Mouse (Mus musculus) c-Kit-positive CD71-positive TER-119-negative erythroid progenitor cells, embryonic 14.5 days (primary cell): ENCODE results near the gene Abcb4.
"Not testable (repeated sequence)": the region's sequence is repeated elsewhere in the genome, so short reads cannot be mapped to it uniquely, and the experiment has no call there.

ENCODE experiments used
- DNase-seq: peaks from one replicate; pipeline ENCODE4 v3.0.0-alpha.2; 2013; ENCODE audit warnings: low read depth

Gene Abcb4

DNA sequence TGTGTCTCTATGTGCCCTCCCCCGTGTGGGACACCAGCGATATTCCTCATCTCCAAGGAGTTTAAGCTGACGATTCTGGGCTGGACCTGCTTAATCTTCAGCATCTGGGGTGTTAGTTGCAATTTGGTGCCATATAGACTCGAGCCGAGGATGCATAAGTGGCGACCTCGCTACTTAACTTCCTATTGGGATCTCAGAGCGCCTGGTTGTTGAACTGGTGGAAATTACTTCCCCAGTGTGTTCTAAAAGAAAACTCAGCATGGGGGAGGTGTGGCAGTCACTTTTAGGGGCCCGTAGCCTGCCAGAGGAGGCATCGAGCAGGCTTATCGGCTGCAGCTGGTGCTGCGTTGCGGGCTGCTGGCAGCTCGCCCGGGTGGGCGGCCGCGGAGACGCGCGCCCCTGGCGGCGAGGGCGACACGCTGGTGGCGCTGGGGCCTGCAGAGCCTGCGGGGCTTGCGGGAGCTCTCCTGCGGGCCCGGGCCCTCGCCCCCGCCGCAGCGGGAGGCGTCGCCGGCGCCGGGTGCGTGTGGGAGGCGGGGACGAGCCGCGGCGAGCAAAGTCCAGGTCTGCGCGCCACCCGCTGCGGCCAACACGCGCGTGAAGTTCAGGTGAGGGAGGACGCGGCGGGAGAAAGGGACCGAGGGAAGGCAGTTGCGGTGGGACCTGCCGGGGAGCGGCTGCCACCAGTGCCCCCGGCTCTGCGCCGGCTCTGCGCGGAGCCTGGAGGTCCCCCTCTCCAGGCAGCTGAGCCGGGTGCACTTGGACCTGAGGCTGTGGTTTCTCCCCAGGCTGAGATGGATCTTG lies at the start of gene Abcb4:
TSS of gene Abcb4 (plus strand) at position 418 of the 804 bp plus-strand sequence.
- peak; percentile 71 for DNase-seq

- not testable (repeated sequence) for DNase-seq
Observed at GRCm38 (mm10) chr5:8848607-8849575, 44.6 kb upstream of the Abcb4 start.

- DNase-seq: no peak
Observed at GRCm38 (mm10) chr5:8850851-8851250, 42.7 kb upstream of the Abcb4 start.

DNA sequence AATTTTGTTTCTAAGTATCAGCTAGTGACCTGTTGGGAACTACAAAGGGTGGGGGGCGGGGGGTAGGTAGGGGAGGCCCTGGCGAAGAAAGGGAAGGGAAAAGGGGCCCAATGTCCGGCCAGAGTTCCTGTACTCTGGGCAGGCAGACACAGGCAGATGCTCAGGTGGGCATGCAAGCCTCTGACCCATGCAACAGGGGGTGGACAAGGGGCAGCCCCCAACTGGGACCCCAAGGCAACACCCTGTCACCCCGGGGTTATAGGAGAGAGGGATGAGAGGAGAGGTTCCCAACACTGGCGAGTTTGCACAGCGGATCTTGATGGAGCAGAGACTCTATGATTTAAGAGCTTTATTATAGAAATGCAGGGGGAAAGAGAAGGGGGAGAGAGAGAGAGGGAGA lies 36.3 kb upstream of the Abcb4 start:
- DNase-seq: no peak

DNA sequence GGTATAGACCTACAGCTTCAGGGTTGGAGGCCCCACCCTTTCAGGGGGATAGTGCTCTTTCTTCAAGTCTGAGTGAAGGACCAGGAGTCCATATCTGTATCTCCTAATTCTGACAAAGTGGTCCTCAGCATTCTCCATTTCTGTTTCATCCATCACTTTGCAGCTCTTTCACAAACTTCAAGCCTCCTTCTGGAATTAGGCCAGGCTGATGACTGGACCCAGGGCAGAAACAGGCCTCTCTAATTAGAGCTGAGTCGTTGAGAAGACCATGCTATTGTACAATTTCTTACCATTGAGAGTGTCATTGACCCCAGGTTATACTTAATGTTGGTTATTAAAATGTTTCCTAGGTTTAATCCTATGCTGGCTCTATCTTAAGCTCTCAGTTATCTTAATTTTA lies 31.7 kb upstream of the Abcb4 start:
- no peak for DNase-seq

DNA sequence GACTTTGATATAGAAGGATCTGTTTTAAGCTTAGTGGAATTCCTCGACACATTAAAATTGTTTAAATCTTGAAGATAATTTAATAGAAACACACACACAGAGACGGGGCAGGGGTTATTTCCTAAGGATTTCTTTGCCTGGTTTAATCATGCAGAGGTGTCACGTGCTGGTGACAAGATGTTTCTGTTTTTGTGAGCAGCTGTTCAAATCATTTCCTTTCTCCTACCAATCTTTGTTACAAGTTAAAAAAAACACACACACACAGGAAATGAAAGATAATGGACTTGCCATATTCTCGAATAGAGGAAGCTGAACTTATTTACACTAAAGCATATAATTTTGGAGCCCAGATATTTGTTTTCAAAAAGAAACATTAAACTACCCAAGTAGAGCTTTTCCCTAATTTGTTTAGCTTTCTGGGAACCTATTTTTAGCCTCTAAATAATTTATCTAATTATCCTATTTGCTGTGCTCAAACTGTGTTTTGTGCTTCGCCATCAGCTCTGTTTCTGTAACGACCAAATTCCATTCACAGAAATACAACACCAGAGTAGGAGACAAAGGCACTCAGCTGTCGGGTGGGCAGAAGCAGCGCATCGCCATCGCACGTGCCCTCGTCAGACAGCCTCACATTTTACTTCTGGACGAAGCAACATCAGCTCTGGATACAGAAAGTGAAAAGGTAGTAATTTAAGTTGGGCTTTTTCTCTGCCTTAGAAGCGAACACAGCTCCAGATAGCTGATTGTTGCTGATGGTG lies 29.8 kb upstream of the Abcb4 start:
- DNase-seq: no peak

GRCm38 (mm10) chr5:8865630-8866029 lies 27.9 kb upstream of the Abcb4 start:
- not testable (repeated sequence) for DNase-seq

DNA sequence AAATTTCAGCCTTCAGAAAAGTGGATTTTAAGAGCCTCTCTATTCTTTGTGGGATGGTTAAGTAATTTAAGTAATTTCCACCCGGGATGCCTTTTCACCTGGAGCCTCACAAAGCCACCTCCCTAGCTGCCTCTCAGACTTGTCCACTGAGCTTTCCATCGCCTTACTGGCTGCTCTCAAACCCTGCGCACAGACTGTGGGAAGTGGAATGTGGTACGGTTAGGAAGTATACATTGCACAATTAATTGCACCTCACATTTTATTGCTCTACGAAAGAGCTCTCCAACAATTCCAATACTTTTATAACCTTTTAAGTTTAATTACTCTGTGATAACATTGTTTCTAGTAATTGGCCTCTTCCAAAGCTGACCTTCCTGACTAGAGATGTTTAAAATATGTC lies 27.2 kb upstream of the Abcb4 start:
- no peak for DNase-seq

DNA sequence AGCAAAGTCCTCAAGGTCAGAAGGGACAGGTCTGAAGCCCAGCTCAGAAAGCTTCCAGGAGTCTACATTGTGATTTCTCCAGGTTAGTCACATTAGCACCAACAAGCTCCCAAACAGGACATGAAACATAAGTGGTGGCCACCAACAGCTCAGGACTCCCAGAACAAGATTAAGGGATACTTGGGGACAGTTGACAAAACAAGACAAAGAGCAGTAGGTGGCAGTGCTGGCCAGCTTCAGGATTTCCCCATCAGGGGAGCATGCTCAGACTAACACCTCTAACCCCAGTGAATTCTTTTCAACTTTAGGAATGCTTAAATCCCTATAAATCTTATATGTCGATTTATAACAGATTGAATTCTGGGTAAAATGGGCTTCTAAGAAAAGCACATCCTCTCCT lies 25.5 kb upstream of the Abcb4 start:
- peak; percentile 39 for DNase-seq

DNA sequence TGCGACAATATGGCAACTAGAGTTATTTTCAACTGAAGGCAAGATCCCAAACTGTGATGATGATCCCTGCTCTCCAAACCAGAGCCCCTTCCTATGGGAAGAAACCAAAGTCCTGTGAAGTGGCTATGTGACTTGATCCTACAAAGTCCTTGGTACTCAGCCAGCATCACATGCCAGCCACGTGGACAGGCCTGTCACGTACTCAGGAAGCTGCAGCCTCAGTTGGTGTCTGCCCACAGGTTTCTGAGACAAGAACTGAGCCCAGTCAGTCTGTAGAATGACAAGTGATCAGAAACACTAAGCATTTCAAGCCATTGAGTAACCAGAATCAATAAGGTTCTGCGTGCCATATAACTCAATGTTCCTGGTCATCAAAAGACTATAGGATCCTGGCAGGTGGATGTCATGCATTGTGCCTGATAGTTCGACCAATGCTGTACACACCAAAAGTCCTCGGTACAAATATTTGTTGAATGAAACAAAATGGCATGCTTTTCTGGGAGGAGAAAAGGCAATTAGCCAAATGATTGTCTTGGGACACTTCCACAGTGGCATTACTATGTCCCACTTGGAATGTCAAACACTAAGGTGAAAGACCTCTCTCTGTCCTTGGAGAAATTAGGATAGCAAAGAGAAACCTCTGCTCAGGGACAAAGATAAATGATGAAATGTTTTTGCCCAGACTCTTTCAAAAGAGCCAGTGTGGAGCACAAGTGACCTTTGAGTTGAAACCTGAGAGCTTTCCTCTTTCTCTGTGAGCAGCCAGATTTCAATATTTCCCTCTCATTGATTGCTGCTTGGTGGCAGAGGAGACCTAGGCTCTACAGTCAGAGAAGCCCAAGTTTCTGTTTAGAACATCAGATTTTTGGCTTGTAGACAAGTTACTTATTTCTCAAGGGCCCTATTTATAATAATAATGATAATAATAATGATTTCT lies 20.3 kb upstream of the Abcb4 start:
- DNase-seq: no peak

DNA sequence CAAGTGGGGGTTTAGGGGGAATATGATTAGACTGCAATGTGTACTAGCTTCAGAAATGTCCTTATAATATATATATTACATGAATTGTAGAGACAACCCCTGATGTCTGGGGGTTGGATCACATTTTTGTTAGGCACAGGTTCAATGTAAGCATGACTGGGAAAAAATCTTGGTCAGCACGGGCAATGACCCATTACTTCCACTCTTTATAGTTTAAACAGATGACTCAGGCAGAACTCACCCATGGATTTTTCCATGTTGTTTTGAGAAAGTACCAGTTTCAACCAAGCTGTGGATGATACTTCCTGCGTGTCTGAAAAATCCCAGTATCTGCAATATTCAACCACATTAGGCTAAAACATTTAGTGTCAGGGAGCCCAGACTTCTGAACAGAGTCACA lies 16.4 kb upstream of the Abcb4 start:
- no peak for DNase-seq

DNA sequence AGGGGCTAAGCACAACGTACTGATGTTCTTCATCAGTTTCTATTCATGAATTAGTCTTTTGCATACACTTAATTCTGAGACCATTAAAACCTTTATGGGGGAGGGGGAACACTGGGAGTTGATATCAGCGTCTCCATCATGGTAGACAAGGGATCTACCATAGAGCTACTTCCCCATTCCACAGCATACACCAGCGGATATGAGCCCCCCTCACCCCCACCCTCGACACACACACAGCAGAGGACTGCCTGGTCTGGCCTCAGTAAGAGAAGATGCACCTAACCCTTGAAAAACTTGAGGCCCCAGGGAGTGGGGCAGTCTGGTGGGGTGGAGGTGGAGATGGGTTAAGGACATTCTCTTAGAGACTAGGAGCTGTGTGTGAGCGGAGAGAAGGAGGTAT lies 15.7 kb upstream of the Abcb4 start:
- DNase-seq: no peak

DNA sequence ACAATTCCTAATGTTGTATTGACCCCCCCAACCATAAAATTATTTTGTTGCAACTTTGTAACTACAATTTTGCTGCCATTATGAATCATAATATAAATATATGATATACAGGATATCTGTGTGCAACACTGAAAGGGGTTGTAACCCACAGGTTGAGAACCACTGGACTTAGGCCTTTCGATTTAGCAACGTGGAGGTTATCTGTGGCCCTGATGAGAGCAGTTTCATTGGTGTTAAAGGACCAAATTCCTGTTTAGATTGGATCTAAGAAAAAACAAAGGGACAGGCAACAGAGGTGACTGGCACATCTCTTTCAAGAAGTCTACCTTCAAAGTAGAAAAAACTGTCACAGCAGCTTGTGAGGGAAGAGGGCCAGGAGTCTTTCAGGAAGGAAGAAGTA lies 7.7 kb upstream of the Abcb4 start:
- DNase-seq: no peak

DNA sequence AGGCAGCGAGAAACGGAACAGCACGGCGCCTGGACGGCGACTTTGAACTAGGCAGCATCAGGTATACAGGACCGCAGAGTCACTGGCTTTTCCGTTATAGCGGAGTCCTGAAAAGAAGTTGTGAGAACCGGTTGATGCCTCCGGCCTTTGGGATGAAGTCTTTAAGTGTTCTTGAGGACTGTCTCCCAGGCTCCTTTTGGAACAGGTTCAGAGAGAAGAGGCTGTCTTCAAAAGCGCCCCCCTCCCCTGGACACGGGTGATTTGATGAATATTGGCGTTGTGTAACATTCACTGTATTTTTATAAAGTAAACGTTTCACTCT lies 548 bp downstream of the Abcb4 start:
- DNase-seq: peak; percentile 32

DNA sequence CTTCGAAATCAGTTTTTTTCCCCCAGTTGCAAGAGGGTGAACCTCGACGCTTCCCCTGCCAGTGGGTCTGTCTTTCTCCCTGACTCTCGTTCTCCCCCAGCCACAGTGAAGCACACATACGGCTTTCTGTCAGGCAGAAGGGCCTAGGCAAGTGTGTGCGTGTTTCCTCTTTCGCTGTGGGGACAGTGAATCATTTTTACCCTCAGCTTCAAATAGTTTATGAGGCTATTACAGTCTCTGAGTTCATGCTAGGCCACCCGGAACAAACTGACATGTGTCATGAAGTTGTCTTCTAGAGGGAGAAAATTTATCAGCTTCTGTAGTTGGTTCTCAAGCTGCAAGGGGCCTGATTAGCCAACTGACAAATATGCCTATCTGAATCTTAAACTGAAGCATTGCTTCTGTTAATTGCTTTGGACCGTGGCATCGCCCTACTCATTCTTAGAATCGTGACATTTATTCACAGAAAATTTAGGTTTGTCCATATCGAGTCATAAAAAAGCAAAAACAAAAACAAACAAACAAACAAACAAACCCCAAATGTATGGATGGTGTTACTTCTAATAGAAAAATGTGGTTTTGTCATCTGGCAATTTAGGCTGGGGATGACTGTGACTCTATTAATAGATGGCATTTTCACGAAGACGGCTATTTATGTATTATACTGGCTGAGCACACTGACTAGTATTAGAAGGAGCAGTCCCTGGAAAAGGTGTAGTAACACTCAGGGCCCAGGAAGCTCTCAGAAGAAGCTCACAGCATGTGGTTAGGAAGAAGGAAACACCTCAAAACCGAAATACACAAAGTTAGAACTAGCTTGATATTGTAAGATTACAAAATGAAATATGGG lies 1.3 kb downstream of the Abcb4 start:
- peak; percentile 84 for DNase-seq

DNA sequence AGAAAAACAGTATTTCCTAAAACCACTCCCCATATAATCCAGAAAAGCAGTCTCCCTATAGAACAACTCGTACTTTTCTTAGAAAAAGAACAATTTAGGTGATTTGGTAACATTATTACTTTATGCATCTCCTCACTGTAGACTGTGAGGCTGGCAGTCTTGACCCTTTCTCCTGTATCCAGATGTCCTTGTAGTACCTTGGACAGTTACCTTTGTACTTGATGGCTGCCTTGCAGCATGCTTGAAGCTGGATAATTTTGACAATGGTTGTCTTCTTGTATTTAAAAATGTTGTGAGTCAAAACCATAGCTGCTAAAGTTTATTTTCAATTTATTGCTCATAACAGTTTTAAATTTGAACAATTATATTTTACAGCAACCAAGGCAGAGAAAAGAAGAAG lies 2.7 kb downstream of the Abcb4 start:
- no peak for DNase-seq

DNA sequence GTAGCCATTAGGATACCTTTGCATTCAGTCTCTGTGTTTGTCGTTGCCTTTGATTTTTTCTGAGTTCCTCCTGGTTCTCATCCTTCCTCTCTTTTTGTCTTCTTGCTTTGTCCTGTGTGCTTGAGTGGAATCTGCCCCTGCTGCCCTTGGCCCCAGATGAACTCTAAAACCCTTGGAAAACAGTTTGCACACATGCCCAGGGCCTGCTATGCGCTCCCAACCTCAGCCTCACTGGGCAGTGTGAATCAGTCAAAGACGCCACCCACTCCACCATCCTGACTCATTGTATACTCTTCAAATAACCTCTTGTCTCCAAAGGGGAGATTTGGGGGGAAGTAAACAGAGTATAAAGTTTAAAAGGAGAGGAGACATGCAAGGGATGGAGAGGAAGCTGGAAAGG lies 4.7 kb downstream of the Abcb4 start:
- DNase-seq: no peak

GRCm38 (mm10) chr5:8901001-8901400 lies 7.5 kb downstream of the Abcb4 start:
- DNase-seq: no peak

- no peak for DNase-seq
Observed at GRCm38 (mm10) chr5:8902141-8902817, 8.8 kb downstream of the Abcb4 start.

GRCm38 (mm10) chr5:8904539-8904938 lies 11.0 kb downstream of the Abcb4 start:
- no peak for DNase-seq
